Comparison of ENCODE assay signal across 12 mouse cellular contexts in the genomic region with DNA sequence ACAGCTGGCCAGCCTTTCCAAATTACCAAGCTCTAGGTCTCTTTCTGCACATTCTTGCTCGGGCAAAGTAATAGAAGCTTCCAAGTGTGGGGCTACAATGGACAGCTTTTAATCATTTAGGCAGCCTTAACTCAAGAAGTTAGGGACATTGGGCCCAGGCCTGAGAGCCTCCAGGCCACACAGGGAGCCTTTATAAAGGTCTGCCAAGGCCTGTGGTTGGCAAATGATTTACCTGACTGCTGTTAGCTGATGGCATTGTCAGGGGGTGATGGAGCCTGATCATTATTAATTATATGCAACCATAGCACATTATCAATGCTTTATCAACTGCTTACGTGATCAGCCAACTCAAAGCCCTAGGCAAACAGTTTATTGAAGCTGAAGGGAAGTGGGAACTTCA. TPM values are rescaled to one million over a fixed set of nuclear protein-coding genes. Genes with fewer than 3 reads are reported as not detected.
DNase-seq lines count a peak whose midpoint lies in the region; ATAC-seq lines count a peak whose summit lies in the region.
"Had no signal": no experiment of that assay in that cellular context is flagged by ENCODE, and none has a peak within 500 bp of the region (broad histone marks: within the 10 kb centered on the region; RNA-seq: fewer than 3 reads in every experiment).

No protein-coding gene starts in this region.

- ATAC-seq in heart, embryonic 11.5 days (replicated peaks; ENCODE audit: insufficient number of reproducible peaks, low FRiP score, low TSS enrichment), result no peak
- ATAC-seq in neural tube, embryonic 11.5 days (ENCODE audit: insufficient read depth, low FRiP score, low TSS enrichment), result no peak
- no peak for ATAC-seq in neural tube, embryonic 15.5 days (ENCODE audit: low FRiP score)
- ATAC-seq in forebrain, embryonic 13.5 days, result no peak
- ATAC-seq: midbrain, embryonic 16.5 days had no signal

- no peak overlapping the region for H3K4me2 ChIP-seq in heart, embryonic 11.5 days
- no peak overlapping the region for H3K4me2 ChIP-seq in neural tube, embryonic 11.5 days (ENCODE audit: low read depth)
- no peak overlapping the region for H3K4me2 ChIP-seq in neural tube, embryonic 15.5 days
- H3K4me2 ChIP-seq in forebrain, embryonic 13.5 days, result no peak overlapping the region

- no peak for DNase-seq in heart, postnatal 14 days
- DNase-seq in neural tube, embryonic 11.5 days (ENCODE audit: low spot score), result no peak
- peak; percentile 46 to 64 for DNase-seq in kidney, postnatal 4 days
- no peak for DNase-seq in urinary bladder, adult 2 months (ENCODE audit: low spot score)
- no peak for DNase-seq in urinary bladder, adult 18-20 months (ENCODE audit: low spot score in 2 of 2)
- DNase-seq: adrenal gland, postnatal 14 days; B cell, adult 2 months; cerebellum, adult 8-10 months had no signal

- H3K9me3 ChIP-seq in heart, embryonic 11.5 days (replicated peaks; ENCODE audit: control insufficient read depth, low read length), result no peaks in the 10 kb centered on the region
- no peaks in the 10 kb centered on the region for H3K9me3 ChIP-seq in neural tube, embryonic 11.5 days (ENCODE audit: control insufficient read depth, low read length)
- no peaks in the 10 kb centered on the region for H3K9me3 ChIP-seq in neural tube, embryonic 15.5 days (replicated peaks)
- H3K9me3 ChIP-seq in forebrain, embryonic 13.5 days (replicated peaks), result no peaks in the 10 kb centered on the region

- 66% methylated on average over 2 of the region's 2 CpGs for WGBS in heart, embryonic 11.5 days (ENCODE audit: insufficient replicate concordance)
- WGBS in neural tube, embryonic 11.5 days, result 35% methylated on average over 2 of the region's 2 CpGs
- WGBS in neural tube, embryonic 15.5 days, result 30% methylated on average over 2 of the region's 2 CpGs
- WGBS in forebrain, embryonic 13.5 days, result 54% methylated on average over 2 of the region's 2 CpGs

- no peak overlapping the region for H3K9ac ChIP-seq in heart, embryonic 11.5 days (ENCODE audit: low read depth, low read length)
- H3K9ac ChIP-seq in neural tube, embryonic 11.5 days (ENCODE audit: low read length), result no peak overlapping the region
- H3K9ac ChIP-seq in neural tube, embryonic 15.5 days (replicated peaks), result no peak overlapping the region
- H3K9ac ChIP-seq in forebrain, embryonic 13.5 days, result no peak overlapping the region

- no peaks in the 10 kb centered on the region for H3K27me3 ChIP-seq in heart, embryonic 11.5 days (ENCODE audit: control insufficient read depth, insufficient read depth, low read length)
- H3K27me3 ChIP-seq in neural tube, embryonic 11.5 days (ENCODE audit: control insufficient read depth, insufficient read depth, low read length), result no peaks in the 10 kb centered on the region
- no peaks in the 10 kb centered on the region for H3K27me3 ChIP-seq in neural tube, embryonic 15.5 days (replicated peaks)
- no peaks in the 10 kb centered on the region for H3K27me3 ChIP-seq in forebrain, embryonic 13.5 days

- intact Hi-C loops in heart, postnatal 14 days (cut with DNase I), result no loop called here

- no peaks in the 10 kb centered on the region for H3K36me3 ChIP-seq in heart, embryonic 11.5 days (ENCODE audit: control insufficient read depth, insufficient read depth, low read length)
- H3K36me3 ChIP-seq in neural tube, embryonic 11.5 days (ENCODE audit: control insufficient read depth, insufficient read depth, low read length), result no peaks in the 10 kb centered on the region
- H3K36me3 ChIP-seq in neural tube, embryonic 15.5 days, result no peaks in the 10 kb centered on the region
- no peaks in the 10 kb centered on the region for H3K36me3 ChIP-seq in forebrain, embryonic 13.5 days (ENCODE audit: poor library complexity, severe bottlenecking)

- H3K4me3 ChIP-seq in heart, embryonic 11.5 days (ENCODE audit: low read depth, low read length), result no peak overlapping the region
- no peak overlapping the region for H3K4me3 ChIP-seq in neural tube, embryonic 11.5 days (ENCODE audit: low read depth, low read length)
- H3K4me3 ChIP-seq in neural tube, embryonic 15.5 days (replicated peaks), result no peak overlapping the region
- no peak overlapping the region for H3K4me3 ChIP-seq in forebrain, embryonic 13.5 days

- H3K4me1 ChIP-seq in heart, embryonic 11.5 days (ENCODE audit: control insufficient read depth, insufficient read depth, low read length), result peaks cover 98% of the 10 kb centered on the region
- H3K4me1 ChIP-seq in neural tube, embryonic 11.5 days (ENCODE audit: control insufficient read depth, insufficient read depth, low read length), result peaks cover 15% of the 10 kb centered on the region; the same call in 1 of the 2 replicates
- H3K4me1 ChIP-seq in neural tube, embryonic 15.5 days, result peaks cover 43% of the 10 kb centered on the region
- peaks cover 18% of the 10 kb centered on the region for H3K4me1 ChIP-seq in forebrain, embryonic 13.5 days

- peak overlapping the region; percentile 91; the same call in 1 of the 2 replicates for H3K27ac ChIP-seq in heart, embryonic 11.5 days (ENCODE audit: low read depth, low read length)
- 0 out of 2 replicates have a peak overlapping the region, but pooled peaks have one; percentile 20 for H3K27ac ChIP-seq in neural tube, embryonic 11.5 days (ENCODE audit: low read depth, low read length)
- H3K27ac ChIP-seq in neural tube, embryonic 15.5 days (replicated peaks), result no peak overlapping the region
- no peak overlapping the region for H3K27ac ChIP-seq in forebrain, embryonic 13.5 days

RNA-seq across cellular contexts. Expression of a gene that starts 33.2 kb away (rescaled TPM):
- 16.8 and 23.9 TPM in 2 replicates for polyA plus RNA-seq in heart, embryonic 11.5 days (2014; fragmentation: Nextera tagmentation; extraction: Ambion mirVana)
- total RNA-seq in heart, postnatal 14 days (2021), result 10 to 100 TPM; 24.7 to 24.8 TPM
- polyA plus RNA-seq in neural tube, embryonic 11.5 days (2014; fragmentation: Nextera tagmentation; extraction: Ambion mirVana), result 6.1 and 7.0 TPM in 2 replicates
- 3.4 and 4.1 TPM in 2 replicates for polyA plus RNA-seq in neural tube, embryonic 15.5 days (2015; fragmentation: Nextera tagmentation; extraction: Ambion mirVana)
- 21.6 and 21.8 TPM in 2 replicates for polyA plus RNA-seq in urinary bladder, adult 2 months (2012; rRNA removed)
- polyA plus RNA-seq in forebrain, embryonic 13.5 days (2015; fragmentation: Nextera tagmentation; extraction: Ambion mirVana), result 7.4 and 7.7 TPM in 2 replicates

Comparison
In these comparisons a context has a peak if more than half of its experiments do, and no peak if none do; other contexts are left out.
1. H3K27ac ChIP-seq: peak in heart, embryonic 11.5 days (single experiment) and neural tube, embryonic 11.5 days (single experiment); none in neural tube, embryonic 15.5 days (single experiment) and forebrain, embryonic 13.5 days (single experiment).
2. DNase-seq: peak in kidney, postnatal 4 days (2 of 2); none in heart, postnatal 14 days (0 of 2), neural tube, embryonic 11.5 days (single experiment), urinary bladder, adult 2 months (single experiment) and urinary bladder, adult 18-20 months (0 of 2).